Mouse (Mus musculus): ENCODE data around the gene Rpp14. TPM values are rescaled to one million over a fixed set of nuclear protein-coding genes. Genes with fewer than 3 reads are reported as not detected.

Rpp14 gene
- total and polyA plus RNA-seq, 2 experiments, result 5.4 to 18.8 TPM

DNA sequence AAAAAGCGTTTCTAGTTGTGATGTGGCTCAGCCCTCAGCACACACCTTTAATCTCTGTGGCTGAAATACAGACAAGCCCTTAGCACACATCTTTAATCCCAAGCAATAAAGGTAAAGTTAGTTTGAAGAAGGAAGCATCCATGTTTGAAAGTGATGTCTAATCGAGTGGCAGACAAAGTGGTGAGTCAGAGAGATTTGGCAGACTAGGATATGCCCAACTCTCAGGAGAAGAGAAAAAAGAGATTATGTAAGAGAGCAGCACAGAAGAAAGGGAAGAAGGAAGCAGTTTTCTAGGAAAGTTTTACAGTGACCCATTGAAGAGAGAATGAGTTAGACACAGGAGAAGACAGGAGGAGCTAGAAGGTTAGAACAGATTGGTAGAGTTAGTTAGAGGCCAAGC lies 8.8 kb downstream of the Rpp14 start:
- H3K79me2 ChIP-seq (ENCODE audit: control insufficient read depth, insufficient read depth, low read length), result no peaks in the 10 kb centered on the region
- H3K36me3 ChIP-seq (ENCODE audit: control insufficient read depth, insufficient read depth, low read length), result peaks cover 53% of the 10 kb centered on the region
- no peak overlapping the region for H3K27ac ChIP-seq (replicated peaks; ENCODE audit: insufficient read depth, low read depth, low read length)
- no peak for TF ChIP-seq POLR2A (IDR thresholded peaks at IDR 0.05; ENCODE audit: extremely low read depth, insufficient read depth, low read length)
- no peak overlapping the region for H3K4me3 ChIP-seq (ENCODE audit: insufficient read depth, low read depth, low read length)
- H3K4me1 ChIP-seq (ENCODE audit: control insufficient read depth, insufficient read depth, low read length), result peaks cover 6% of the 10 kb centered on the region
- DNase-seq (ENCODE audit: extremely low read depth, low read depth, low spot score), result no peak
- no peaks in the 10 kb centered on the region for H3K27me3 ChIP-seq (ENCODE audit: control insufficient read depth, insufficient read depth, low read length)
- 90% methylated on average over 2 of the region's 2 CpGs for WGBS
- H3K9ac ChIP-seq (ENCODE audit: low read depth, low read length), result no peak overlapping the region

DNA sequence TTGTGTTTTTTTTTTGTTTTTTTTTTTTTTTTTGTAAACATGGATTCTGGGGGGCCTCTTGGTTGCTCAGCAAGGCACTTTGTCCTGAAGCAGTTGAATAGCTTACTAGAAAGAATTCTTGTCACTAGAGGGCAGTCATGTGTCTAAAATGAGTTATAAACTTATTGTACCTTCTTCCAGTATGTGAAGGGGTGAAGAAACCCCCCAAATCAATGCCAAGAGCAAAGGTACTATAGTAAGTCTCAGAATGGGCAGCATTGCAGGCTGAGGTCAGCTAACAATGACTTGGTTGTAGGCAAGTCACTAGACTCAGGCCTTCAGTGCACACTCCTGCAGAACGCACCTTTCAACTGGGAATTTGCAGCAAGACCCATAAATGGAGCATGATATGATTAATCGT lies 12.4 kb downstream of the Rpp14 start:
- Histone ChIP-seq H3K27me3 (ENCODE audit: control insufficient read depth, insufficient read depth, low read length) (no peaks in the 10 kb centered on the region), H3K4me1 (ENCODE audit: control insufficient read depth, insufficient read depth, low read length) (peaks cover 16% of the 10 kb centered on the region), H3K4me3 (ENCODE audit: insufficient read depth, low read depth, low read length) (no peak overlapping the region), H3K9ac (ENCODE audit: low read depth, low read length) (no peak overlapping the region), H3K79me2 (ENCODE audit: control insufficient read depth, insufficient read depth, low read length) (no peaks in the 10 kb centered on the region), H3K36me3 (ENCODE audit: control insufficient read depth, insufficient read depth, low read length) (peaks cover 29% of the 10 kb centered on the region), H3K27ac (replicated peaks; ENCODE audit: insufficient read depth, low read depth, low read length) (no peak overlapping the region)
- 77% methylated on average over 2 of the region's 2 CpGs for WGBS
- DNase-seq (ENCODE audit: extremely low read depth, low read depth, low spot score), result peak; percentile 61
- TF ChIP-seq CTCF (IDR thresholded peaks at IDR 0.05; ENCODE audit: low read depth, low read length), result peak; percentile 43
- TF ChIP-seq POLR2A (IDR thresholded peaks at IDR 0.05; ENCODE audit: extremely low read depth, insufficient read depth, low read length), result no peak

DNA sequence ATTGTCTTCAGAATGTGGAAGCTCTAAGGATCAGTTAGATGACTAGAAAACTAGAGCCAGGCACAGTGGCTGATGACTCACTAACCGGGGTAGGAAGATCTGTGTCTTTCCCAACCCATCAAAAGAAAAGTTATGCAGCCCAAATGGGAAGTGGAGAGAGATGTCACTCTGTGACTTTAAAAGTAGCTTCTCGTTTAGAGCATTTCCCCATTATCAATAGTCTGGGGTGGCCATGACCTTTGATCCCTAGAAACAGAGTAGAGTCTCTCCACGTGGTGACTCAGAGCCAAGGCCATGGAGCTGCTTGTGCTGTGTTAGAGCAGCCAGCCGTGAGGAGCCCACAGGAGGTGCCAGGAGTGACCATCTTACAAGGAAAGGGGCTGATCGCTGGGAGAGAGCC lies 13.3 kb downstream of the Rpp14 start:
- Histone ChIP-seq H3K4me3 (ENCODE audit: insufficient read depth, low read depth, low read length) (no peak overlapping the region), H3K4me1 (ENCODE audit: control insufficient read depth, insufficient read depth, low read length) (peaks cover 16% of the 10 kb centered on the region), H3K27me3 (ENCODE audit: control insufficient read depth, insufficient read depth, low read length) (no peaks in the 10 kb centered on the region), H3K79me2 (ENCODE audit: control insufficient read depth, insufficient read depth, low read length) (peaks cover 4% of the 10 kb centered on the region; the same call in 1 of the 2 replicates), H3K9ac (ENCODE audit: low read depth, low read length) (no peak overlapping the region), H3K27ac (replicated peaks; ENCODE audit: insufficient read depth, low read depth, low read length) (peak overlapping the region; percentile 55), H3K36me3 (ENCODE audit: control insufficient read depth, insufficient read depth, low read length) (peaks cover 24% of the 10 kb centered on the region)
- no peak for TF ChIP-seq CTCF (IDR thresholded peaks at IDR 0.05; ENCODE audit: low read depth, low read length)
- no peak for TF ChIP-seq POLR2A (IDR thresholded peaks at IDR 0.05; ENCODE audit: extremely low read depth, insufficient read depth, low read length)
- 22% methylated on average over 5 of the region's 5 CpGs for WGBS
- peak; percentile 83 for DNase-seq (ENCODE audit: extremely low read depth, low read depth, low spot score)

DNA sequence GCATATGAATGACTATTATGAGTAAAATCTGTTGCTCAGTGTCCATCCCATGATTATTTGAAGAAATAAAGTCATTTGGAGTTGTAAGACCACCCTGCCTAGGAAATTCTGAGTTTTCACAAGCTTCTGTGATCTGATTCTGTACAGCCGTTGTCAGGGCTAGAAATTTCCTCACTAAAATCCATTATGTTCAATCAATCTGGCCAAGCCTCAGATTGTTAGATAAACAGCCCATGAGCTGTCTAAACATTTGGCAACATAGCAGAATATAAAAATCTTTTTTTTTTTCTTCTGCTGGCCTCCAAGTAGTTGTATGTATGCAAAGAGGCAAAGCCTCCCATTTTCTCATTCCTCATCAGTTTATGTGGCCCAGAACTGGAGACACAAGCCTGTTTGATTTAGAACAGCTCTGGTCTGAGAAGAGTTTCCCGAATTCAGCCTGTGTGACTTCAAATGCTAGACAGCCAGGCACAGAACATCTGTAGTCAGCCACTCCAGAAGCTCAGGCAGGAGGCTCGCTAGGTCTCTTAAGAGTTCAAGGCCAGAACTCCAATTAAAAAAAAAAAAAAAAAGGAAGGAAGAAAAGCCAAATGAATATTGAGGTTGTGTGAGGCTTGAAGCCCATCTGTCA lies 14.9 kb downstream of the Rpp14 start:
- Histone ChIP-seq H3K27me3 (ENCODE audit: control insufficient read depth, insufficient read depth, low read length) (no peaks in the 10 kb centered on the region), H3K4me1 (ENCODE audit: control insufficient read depth, insufficient read depth, low read length) (peaks cover 21% of the 10 kb centered on the region), H3K4me3 (ENCODE audit: insufficient read depth, low read depth, low read length) (no peak overlapping the region), H3K79me2 (ENCODE audit: control insufficient read depth, insufficient read depth, low read length) (peaks cover 9% of the 10 kb centered on the region; the same call in 1 of the 2 replicates), H3K27ac (replicated peaks; ENCODE audit: insufficient read depth, low read depth, low read length) (peak overlapping the region; percentile 93), H3K9ac (ENCODE audit: low read depth, low read length) (no peak overlapping the region; the same call in 1 of the 2 replicates), H3K36me3 (ENCODE audit: control insufficient read depth, insufficient read depth, low read length) (peaks cover 11% of the 10 kb centered on the region)
- no peak for TF ChIP-seq POLR2A (IDR thresholded peaks at IDR 0.05; ENCODE audit: extremely low read depth, insufficient read depth, low read length)
- no peak for TF ChIP-seq CTCF (IDR thresholded peaks at IDR 0.05; ENCODE audit: low read depth, low read length)
- DNase-seq (ENCODE audit: extremely low read depth, low read depth, low spot score), result peak; percentile 67
- 2% methylated on average over 3 of the region's 3 CpGs for WGBS

DNA sequence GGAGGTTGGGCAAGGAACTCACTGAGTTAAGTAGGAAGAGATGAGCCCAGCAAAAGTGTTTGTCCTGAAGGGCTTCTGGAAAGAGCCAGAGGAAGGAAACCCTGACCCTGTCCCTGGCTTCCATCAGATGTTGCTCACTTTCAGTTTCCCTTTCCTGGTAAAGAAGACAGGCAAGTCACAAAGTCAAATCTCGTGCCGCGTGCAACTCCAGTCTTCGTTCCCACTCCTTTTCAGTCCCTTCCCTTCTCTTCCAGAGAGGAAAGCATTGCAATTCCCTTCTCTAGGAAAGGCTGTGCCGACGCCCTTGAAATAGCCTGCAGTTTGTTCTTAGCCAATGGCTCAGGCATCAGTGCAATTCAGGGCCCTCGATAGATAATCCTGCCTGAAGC lies 15.4 kb downstream of the Rpp14 start:
- no peak for TF ChIP-seq CTCF (IDR thresholded peaks at IDR 0.05; ENCODE audit: low read depth, low read length)
- no peak for TF ChIP-seq POLR2A (IDR thresholded peaks at IDR 0.05; ENCODE audit: extremely low read depth, insufficient read depth, low read length)
- H3K9ac ChIP-seq (ENCODE audit: low read depth, low read length), result peak overlapping the region; percentile 51
- peaks cover 14% of the 10 kb centered on the region for H3K79me2 ChIP-seq (ENCODE audit: control insufficient read depth, insufficient read depth, low read length)
- peak; percentile 86 for DNase-seq (ENCODE audit: extremely low read depth, low read depth, low spot score)
- H3K4me3 ChIP-seq (ENCODE audit: insufficient read depth, low read depth, low read length), result no peak overlapping the region
- no peaks in the 10 kb centered on the region for H3K27me3 ChIP-seq (ENCODE audit: control insufficient read depth, insufficient read depth, low read length)
- WGBS, result 10% methylated on average over 7 of the region's 7 CpGs
- H3K36me3 ChIP-seq (ENCODE audit: control insufficient read depth, insufficient read depth, low read length), result peaks cover 6% of the 10 kb centered on the region; the same call in 1 of the 2 replicates
- H3K4me1 ChIP-seq (ENCODE audit: control insufficient read depth, insufficient read depth, low read length), result peaks cover 24% of the 10 kb centered on the region
- H3K27ac ChIP-seq (replicated peaks; ENCODE audit: insufficient read depth, low read depth, low read length), result peak overlapping the region; percentile 93

DNA sequence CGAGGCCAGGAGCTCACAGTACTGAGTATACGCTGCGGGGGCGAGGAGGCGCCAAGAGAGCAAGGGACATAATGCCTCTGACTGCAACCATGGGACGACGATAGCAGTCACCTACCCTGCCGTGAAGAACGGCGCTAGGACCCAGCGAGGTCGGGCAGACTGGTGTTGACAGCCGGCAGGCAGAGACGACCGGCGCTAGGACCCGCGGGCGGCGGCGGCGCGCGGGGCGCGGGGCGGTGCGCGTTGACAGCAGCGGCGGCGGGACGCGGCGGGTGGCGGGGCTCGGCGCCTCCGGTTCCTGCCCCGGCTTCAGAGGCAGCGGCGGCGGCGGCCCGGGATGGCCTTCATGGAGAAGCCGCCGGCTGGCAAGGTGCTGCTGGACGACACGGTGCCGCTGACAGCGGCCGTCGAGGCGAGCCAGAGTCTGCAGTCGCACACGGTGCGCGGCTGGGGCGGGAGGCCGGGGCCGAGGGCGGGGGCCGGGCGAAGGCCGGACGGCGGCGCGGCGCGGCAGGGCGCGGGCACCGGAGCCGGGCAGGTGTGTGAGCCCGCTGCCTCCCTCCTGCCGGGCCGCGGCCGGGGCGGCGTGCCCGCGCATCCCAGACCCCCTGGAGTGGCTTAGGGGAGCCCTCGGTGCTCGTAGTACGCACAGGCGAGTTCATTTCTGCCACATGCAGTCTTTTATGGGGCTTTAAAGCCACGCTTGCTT lies 18.0 kb downstream of the Rpp14 start, which contains the start of gene Pxk:
Pxk (plus strand) TSS at position 234 of the 709 bp plus-strand sequence.
- WGBS, result 3% methylated on average over 89 of the region's 89 CpGs
- H3K36me3 ChIP-seq (ENCODE audit: control insufficient read depth, insufficient read depth, low read length), result peaks cover 2% of the 10 kb centered on the region; the same call in 1 of the 2 replicates
- no peaks in the 10 kb centered on the region for H3K27me3 ChIP-seq (ENCODE audit: control insufficient read depth, insufficient read depth, low read length)
- H3K4me3 ChIP-seq (ENCODE audit: insufficient read depth, low read depth, low read length), result peak within 1 kb of the TSS; percentile 95
- peaks cover 34% of the 10 kb centered on the region for H3K4me1 ChIP-seq (ENCODE audit: control insufficient read depth, insufficient read depth, low read length)
- H3K27ac ChIP-seq (replicated peaks; ENCODE audit: insufficient read depth, low read depth, low read length), result peak within 1 kb of the TSS; percentile 97
- H3K9ac ChIP-seq (ENCODE audit: low read depth, low read length), result peak within 1 kb of the TSS; percentile 99
- no peak for TF ChIP-seq CTCF (IDR thresholded peaks at IDR 0.05; ENCODE audit: low read depth, low read length)
- no peak; the same call in 1 of the 2 replicates for TF ChIP-seq POLR2A (IDR thresholded peaks at IDR 0.05; ENCODE audit: extremely low read depth, insufficient read depth, low read length)
- H3K79me2 ChIP-seq (ENCODE audit: control insufficient read depth, insufficient read depth, low read length), result peaks cover 22% of the 10 kb centered on the region
- DNase-seq (ENCODE audit: extremely low read depth, low read depth, low spot score), result peak; percentile 84

Data from liver, adult 2 months (tissue).